Mouse (Mus musculus) bone marrow, adult 2 months (tissue): ENCODE measurements around the gene Tmem39b.

ENCODE experiments used
- CTCF ChIP-seq: fragments of 200-500 bp; IDR thresholded peaks from 2 replicates; pipeline ENCODE4 v1.5.1; 2011; ENCODE audit warnings: low read length, control low read depth; ENCODE audit not compliant: control insufficient read depth, insufficient read depth
- POLR2A ChIP-seq: fragments of 200-500 bp; IDR thresholded peaks from 2 replicates; pipeline ENCODE4 v1.6.1; 2011; ENCODE audit warnings: low read depth, mild to moderate bottlenecking, control low read depth, low read length, borderline replicate concordance; ENCODE audit not compliant: control insufficient read depth

GRCm38 (mm10) chr4:129640638-129641467, 55.8 kb downstream of the Tmem39b start, which contains the start of gene Txlna:
- TF ChIP-seq POLR2A (peak; percentile 82), CTCF (no peak)
